Mouse (Mus musculus) c-Kit-positive CD71-positive TER-119-positive erythroid progenitor cells, embryonic 14.5 days (primary cell): Measurements from ENCODE around the gene Pde4d.

Experiments used
- DNase-seq: peaks from one replicate; pipeline ENCODE4 v3.0.0-alpha.2; 2013; ENCODE audit warnings: low spot score

The Pde4d gene

DNA sequence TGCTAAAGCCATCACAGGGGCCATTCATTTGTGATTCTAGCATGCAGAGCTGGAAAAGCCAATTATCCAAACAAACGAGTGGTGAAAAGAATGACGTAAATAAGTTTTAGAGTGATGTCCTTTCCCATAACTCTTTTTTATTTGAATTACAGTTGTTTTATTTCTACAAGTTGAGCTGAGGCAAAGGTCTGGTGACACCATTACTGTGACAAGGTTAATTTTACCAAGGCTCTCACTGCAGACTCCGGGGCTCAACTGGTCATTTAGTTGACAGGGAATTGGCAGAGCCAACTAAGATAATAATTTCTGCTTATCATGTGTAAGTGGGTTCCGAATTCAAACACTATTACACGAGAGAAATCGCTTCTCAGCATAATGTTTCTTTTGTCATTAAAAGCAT, 731.6 kb downstream of the Pde4d start:
- no peak for DNase-seq

DNA sequence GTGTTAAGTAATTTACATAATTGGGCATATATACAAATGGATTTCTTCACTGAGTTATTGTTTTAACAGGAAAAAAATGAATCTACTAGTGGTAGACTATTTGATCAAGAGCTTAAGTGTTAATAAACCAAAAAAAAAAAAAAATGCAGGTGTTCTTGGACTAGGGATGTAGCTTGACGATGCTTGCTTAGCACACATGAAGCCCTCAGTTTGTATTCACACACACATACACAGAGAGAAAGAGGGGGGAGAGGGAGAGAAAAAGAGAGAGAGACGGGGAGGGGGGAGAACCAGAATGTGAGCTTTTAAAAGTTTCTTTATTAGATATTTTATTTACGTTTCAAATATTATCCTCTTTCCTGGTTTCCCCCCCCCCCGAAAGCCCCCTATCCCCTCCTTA, 740.9 kb downstream of the Pde4d start:
- DNase-seq, result no peak

DNA sequence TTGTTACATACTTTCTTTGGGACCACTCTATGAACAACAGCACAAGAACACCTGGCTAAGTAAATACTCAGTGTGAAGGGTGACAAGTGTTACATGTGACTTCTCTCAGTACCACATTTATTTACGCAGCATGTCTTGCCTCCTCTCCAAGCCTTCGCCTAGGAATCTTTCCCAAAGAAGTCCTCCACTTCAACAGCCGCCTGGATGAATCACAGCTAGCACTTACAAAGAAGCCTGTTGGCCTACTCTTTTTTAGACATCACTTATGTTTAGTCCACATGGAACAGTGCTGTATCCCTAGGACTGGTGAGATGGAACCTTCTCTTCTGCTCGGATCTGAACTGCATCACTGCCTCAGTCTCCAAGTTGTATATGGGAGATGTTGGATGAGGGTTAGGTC, 741.4 kb downstream of the Pde4d start:
- no peak for DNase-seq

DNA sequence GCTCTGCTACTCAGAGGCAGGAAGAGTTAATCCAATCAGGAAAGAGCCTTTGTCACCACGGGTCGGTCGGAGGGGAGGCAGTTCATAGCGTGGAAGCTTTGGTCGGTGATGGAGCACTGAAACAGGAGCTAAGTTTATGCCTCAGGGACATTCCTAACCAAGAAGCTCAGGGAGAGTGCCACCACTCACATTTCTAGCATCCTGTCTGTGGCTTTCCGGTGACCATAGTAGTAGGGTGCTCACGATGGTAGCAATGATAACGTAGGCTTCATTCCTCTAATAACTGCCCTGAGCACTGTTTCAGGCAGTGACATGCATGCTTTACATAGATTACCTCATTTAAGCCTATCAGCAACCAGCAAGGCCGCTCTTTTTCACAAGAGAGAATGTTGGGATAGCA, 755.8 kb downstream of the Pde4d start:
- no peak for DNase-seq

DNA sequence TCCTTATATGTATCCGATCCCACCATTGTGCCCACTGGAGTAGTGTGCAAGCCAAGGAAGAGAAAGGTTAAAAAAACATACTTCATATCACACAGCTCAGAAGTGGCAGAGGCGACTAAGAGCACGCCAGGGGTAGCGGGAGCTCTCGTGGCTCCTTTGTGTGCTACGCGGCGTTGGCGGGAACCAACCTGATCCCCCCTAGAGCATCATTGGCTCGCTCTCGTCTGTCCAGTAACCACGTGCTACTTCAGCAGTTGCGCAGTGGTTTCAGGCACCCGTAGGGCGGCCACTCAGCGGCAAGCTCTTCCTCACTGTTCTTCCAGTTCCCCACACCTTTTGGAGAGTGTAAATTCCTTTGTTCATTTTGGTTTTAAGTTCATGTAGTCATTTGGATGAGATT, 758.9 kb downstream of the Pde4d start:
- no peak for DNase-seq

DNA sequence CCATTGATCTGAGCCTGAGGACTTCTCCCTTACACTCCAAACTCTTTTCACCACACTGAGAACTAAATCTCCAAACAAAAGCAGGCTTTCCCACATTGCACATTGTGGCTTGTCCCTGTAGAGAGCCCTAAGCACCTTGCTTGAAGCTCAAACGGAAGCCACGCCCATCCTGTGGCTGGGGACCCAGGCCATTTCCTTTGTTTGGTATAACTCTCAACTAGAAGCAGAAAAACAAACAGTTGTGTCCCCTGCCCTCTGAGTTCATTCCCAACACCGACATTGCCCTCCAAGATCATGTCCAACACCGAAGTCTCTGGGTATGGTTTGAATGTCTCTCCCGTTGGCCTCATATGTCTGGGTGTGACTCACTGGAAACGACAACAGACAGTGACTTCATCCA, 759.7 kb downstream of the Pde4d start:
- DNase-seq, result no peak

DNA sequence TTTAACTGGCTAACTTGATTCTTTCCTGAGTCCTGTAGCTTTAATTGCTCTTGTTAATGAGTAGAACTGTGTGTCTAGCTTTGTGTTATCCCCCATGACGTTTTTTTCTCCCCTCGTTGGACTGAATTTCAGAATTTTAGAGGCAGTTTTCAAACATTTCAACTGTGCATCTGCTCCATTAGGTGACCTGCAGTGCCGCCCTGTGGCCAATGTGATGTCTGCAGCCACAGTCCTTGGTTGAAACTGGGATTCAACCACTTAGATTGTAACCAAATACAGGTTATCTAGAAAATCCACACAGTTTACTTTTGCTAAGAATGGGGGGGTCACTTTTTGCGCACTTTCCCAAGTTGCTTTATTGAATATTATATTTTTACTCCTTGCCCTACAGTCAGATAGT, 760.7 kb downstream of the Pde4d start:
- DNase-seq, result no peak

DNA sequence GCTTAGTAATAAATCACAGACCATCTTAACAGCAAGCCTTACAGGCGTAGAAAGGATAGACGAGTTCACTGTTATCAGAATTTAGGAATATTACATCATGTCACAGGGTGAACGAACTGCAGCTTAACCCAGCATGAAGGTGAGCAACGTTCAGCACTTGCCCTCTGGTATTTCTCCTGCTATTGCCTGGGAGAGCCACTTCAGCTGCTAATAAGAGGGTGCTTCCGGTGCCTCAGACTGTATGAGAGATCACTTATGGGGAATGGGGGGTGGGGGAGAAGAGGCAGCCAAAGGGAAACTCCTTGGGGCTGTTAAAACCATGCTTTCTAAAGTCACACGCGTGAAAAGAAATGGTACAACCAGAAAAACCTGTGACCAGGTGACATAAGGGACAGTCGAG, 761.7 kb downstream of the Pde4d start:
- no peak for DNase-seq

DNA sequence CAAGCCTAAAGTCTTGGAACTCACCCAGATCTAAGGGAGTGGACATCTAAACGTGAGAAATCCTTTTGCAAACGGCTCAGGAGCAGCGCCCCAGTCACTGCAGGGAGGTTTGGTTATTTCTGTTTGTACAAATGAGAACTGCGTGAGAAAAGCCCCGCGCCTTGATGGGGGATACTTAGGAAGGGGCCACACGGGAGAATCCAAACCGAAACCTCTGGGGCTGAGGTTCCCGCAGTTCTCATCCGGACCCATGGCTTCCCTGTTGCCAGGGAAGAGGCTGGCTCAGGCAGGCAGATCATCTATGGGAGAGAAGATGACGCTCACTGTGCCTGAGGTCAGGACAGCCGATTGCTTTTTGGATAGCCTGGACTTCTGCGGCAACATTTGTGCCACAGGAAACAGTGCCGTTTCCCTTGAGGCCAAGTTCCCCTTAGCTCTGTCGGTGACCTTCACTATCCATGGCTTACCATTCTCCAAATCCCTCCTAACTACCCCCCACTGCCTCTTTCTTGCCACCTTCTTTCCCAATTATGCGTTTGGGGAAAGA, 762.3 kb downstream of the Pde4d start:
- no peak for DNase-seq

DNA sequence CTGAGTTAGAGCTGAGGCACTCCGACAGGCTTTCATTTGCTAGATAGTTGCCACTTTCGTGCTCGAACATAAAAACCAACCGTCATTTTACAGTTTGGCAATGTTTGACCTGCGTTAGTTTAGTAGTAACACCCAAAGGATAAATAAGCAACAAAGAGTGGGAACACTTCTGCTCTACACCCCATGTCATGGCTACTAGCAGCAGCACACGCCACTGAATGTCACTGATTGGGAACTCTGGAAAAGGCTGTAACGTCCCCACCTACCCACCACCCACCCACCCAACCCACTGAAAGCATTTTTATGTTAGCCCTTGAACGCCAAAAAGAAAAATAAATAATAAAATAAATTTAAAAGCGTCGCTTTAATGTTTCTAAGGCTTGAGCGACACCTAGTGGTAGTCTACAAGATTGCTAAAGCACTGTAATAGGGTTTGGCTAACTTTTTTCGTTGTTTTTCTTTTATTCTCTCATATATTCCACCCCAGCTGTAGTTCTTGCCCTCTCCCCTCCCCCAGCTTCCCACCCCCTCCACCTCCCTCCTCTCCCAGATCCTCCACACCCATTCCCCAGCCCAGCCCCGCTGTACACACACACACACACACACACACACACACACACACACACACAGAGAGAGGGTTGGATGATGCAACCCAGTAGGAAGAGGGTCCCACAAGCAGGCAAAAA, 763.2 kb downstream of the Pde4d start:
- DNase-seq, result peak; percentile 23

DNA sequence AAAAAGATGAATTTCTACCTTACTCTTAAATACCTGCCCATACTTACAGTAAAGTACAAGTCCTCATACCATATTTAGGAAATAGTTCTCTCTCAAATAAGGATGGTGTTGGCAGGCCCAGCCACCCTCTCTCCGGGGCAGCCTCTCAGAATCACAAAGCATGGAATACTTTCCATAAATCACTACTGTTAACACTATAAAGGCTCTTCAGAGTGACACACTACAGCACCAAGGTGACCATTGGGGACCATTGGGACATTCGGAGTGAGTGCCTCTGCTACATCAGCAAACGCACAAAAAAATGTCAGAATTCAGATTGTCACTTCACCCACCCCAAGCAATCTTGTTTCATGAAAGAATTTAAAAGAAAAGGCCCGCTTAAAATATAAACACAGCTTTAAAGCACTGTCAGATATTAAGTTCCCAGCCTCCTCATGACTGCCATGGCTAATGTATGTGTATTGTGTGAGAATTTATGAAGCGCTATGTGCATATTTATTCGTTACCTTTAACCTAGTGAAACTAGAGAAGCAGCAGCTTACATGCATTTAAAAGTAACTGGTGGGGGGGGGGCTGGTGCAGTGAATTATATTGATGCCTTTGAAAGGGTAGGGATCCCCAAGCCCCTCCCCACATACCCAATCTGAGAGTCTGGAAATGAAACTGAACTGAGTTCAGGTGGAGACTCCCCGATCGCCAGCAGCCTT, 769.4 kb downstream of the Pde4d start:
- DNase-seq, result no peak

DNA sequence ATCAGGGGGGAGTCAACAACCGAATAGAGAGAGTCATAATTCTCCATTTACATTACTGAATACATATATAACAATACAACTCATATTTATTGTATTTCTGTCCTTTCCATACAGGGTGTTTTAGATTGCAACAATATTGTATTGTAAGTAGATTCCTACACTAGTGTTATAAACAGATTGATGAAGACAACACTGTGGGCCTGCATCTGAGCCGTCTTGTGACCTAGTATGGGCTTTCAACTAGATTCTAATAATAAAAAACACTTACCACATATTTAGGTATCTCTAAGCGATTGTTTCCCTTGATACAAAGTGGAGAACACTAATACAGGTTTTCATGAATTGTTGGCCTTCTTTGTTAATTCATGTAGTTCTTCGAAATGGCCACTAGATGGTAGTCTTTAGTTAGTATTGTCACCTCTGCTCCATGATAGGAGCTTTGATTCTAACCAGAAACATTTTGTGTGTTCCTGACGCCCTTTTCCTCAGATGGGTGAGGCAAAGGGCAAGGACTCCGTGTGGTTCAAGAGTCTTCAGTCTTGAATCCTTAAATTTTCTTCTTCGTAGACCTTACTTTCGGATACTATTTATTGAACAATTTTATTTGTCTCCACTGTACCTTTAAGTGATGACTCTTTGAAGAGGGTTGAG, 779.3 kb downstream of the Pde4d start:
- peak; percentile 42 for DNase-seq

DNA sequence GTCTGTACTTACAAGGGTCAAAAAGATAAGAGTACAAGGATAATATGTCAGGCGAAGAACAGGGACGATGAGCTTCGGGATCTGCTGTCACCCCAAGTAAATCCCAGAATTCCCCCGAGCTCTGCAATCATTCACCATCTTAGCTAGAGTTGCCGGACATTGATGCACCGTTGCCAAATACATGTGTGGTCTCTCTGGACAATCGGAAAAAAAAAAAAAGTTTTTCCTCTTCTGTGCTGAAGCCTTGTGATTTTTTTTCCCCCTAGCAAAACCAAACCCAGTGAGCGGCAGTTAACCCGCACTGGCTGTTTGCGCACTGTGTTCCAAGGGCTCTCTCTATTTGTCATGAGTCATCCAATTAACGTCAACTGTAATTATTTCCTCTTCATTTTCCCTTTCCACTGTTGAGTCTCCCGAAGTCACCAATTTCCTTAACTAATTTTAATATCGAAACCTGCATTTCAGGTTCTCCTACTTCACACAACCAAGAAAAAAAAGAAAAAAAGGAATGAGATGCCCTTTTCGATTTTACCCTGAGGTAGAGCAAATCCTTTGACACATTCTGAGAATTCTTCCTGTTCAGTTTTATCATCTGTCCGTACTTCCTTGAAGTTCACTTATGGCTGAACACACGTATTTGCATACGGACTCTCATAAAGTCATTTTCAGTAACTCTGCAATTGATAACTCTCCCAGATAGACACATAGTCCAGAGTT, 780.0 kb downstream of the Pde4d start:
- DNase-seq, result no peak

DNA sequence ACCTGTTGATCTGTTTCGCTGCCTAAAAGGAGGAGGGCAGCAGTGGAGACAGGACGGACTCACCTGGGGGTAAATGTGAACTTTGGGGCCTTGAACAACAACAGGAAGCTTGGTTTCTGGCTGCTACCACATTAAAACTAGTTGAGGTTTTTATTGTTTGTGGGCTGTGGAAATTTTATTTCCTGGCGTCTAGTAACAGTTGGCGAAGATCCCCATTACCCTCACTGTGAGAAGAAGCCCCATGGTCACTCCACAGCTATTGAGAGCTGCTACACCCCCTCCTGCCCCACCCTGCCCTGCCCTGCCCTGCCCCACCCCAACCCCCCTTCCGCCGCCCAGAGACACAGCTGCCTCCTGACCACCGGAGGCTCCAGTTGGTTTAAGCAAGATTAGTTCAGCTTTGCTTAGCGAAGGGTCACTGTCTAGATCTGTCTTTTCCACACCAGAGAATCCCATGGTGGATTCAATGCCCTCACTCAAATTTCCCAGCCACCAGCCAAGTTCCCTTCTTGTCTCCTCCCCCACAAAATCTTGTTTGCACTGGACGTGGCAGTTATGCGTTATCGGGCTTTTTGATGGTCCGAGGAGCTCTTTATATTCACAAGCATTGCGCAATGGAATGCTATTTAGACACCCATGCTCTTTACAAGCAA, 780.7 kb downstream of the Pde4d start:
- no peak for DNase-seq

DNA sequence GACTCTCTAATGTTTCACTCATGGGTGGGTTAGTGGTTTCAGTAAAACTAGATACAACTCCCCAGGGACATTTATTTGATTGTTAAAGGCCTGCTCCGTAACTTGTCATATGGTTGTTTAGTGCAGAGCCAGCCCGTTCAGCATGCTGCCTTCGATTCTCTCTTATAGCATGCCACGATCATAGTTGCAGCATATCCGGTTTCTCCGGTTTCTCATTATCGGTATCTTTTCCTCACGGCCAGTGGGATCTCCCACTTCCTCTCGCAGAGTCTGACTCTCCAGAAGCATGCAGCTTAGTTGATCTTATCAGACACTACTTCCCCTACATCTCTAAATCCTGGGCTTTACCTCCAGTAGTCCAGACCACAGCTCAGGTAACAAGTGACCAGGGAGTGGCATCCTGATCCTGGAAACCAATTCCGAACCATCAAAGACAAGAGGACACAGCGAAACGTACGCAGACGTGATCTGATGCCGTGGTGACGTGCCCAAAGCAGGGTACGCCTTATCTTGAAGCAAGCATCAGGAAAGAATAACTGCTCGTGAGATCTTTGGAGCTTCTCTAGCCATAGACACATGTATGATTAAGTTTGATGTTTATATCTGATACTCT, 782.2 kb downstream of the Pde4d start:
- DNase-seq, result no peak

DNA sequence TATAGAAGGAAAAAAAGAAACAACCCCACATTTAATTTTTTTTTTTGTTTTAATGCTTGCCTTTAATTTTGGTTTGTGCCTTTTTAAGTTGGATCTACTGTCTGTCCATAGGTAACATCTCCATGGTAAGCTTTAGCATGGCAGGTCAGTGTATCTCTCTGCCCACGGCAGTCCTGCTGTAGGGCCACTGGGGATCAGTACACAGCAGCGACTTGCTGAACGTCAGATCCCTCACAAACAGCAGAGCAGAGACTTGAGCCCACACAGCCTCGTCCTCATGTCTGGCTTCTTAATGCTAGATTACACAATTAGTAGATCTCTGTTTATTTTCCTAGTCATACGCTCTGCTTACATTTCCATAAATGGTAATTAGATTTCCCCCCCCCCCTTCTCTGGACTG, 782.8 kb downstream of the Pde4d start:
- no peak for DNase-seq

DNA sequence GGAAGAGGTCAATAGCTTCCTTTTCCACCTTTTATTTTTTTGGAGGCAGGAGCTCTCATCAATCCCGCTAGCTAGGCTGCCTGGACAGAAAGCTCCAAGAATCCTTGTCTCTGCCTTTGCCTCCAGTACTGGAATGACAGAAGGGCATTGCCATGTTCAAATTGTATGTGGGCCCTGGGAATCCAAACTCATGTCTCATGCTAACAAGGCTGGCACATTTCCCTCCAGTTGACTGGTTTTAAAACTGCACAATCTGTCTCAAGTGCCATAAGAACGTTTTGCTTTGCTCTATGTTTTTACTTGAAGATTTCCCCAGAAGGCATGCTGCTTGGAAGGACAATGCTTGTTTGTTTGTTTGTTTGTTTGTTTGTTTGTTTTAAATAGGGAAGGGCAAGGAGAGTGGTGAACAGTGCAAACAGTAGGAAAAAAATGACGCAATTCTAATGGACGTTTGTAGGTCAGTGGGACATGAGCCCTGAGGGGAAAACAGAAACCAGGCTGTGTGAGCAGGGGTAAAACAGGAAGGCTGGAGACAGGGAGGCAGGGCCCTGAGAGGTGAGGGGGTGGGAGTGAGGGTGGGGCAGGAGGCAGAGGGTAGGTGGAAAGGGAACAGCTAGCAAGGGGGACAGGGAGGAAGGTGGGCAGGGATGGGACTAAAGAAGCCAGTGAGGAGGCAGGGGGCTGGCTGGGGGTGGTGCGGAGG, 784.3 kb downstream of the Pde4d start:
- no peak for DNase-seq

DNA sequence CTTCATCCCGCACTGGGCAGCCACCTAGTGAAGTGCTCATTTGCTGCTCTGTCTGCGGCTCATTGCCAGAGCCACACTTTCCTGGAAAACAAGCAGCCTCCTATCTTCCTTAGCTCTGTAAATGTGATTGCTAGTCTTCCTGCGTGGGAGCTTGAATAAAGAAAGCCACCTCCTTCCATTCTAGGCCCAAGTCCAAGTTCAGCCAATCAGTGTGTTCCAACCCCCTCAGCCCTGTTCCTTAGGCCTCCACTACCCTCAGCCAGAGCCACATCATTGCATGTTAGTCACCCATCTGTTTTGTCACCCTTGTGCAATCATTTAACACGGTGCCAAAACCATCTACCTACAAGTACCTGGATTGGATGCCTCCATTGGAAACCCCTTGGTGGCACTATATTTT, 786.3 kb downstream of the Pde4d start:
- DNase-seq, result no peak

DNA sequence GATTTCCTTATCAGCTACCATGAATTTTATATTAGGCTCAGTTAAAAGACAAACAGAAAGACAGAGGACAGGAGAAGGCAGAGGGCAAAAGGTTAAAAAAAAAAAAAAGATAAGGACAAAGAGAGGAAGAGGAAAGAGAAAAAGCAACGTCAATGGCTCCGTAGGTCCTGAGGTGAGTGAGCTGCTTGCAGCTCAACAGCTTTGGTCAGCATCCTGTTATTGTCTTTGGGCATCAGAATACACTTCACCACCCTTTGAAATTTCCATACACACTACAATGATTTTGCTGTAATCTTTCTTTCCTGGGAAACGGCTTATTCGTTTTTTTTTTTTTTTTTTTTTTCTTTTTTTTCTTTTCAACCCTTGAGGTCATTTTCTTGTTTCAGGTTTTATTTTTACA, 788.9 kb downstream of the Pde4d start:
- no peak for DNase-seq

DNA sequence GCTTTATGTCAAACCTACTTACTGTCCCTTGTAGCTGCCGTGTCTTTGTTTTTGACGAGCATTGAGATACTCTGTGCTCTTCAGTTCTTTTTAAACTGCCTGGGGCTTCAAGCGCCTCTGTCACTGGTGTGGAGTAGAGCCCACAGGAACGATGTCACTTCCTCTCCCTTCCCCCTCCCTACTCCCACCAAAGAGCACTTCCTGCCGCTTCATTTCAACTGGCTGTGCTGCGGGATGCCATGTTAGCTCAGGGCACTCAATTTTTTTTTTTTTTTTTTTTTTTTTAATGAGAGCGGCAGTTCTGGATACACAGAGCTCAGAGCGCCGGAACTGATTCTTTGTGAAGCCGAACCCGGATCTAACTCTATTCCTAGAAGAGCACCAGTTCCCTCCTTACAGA, 789.5 kb downstream of the Pde4d start:
- DNase-seq, result no peak

DNA sequence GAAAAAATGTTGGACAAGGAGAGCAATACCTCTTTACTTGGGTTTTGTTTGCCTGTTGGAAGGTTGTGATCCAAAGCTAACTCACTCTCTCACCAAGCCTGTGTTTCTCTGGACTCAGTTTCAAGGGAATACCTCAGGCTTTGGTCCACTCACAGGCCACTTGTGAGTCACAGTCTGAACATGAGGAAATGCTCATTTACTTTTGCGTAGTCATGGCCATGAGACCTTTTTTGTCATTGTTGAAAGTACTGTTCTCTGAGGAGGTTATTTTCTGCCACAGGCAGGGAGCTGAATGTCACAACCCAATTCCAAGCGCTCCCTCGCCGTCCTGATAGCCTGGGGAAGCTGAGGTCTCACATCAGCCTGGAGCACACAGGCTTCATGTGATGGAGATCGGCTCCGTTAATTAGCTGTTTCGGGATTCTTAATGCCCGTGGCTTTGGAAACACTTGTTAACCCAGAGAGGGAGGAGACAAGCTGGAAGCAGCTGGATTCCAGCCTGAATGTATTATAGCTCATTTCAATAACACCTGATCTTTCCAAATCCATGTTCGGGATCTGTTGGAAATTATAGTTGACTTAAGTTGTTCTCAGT, 792.8 kb downstream of the Pde4d start:
- no peak for DNase-seq
